Mouse (Mus musculus) forelimb bud, embryonic 11.5 days (tissue): ENCODE data around the gene Prr3.
"Not testable (repeated sequence)": the region's sequence is repeated elsewhere in the genome, so short reads cannot be mapped to it uniquely, and the experiment has no call there.

Experiments used
- DNase-seq: peaks from one replicate; pipeline ENCODE4 v3.0.0-alpha.2; 2012; ENCODE audit warnings: low read depth, low spot score

The Prr3 gene

DNA sequence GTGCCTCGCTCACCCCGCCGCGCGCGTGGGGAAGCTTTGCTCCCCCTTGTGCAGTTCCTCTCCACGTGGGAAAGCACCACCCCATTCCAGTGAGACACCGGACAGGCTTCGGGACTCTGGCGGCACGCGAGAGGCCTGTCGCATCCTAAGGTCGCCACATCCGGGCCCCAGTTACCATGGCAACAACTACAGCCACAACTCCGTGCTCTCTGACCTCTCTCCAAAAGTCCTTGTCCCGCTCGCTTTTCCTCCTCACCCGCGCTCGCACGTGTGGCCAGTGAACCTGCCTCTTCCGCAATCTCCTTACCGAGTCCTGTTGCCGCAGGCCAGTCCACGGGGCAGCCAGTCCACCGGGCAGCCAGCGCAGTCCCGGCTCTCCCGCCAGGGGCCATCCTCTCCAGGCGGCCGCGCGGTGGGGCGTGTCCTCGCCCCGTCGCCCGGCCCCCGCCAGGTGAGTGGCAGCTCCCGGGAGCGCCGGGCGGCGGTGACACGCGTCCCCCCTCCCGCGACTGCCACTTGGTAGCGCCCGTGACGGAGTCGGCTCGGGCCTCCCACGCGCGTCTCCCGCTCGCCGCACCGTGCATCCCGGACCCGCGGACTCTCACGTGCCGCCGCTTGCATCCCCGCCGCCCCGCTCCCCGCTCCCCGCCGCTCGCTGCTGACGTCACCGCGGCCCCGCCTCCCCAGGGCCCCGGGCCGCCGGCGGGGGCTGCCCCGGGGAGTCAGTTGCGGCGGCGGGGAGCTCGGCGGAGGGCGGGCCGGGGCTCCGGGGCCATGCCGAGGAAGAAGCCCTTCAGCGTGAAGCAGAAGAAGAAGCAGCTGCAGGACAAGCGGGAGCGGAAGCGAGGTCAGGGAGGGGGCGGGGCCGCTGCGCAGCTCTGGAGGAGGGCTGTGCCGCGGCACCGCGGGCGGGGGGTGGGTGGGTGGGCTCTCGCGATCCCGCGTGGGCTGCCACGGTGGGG lies at the start of gene Prr3, which contains the start of gene Gnl1:
Gene Prr3, minus strand, starts transcription at position 836 of the 962 bp plus-strand sequence.
Gene Gnl1, plus strand, starts transcription at position 451 of the 962 bp plus-strand sequence.
- peak; percentile 90 for DNase-seq

- no peak for DNase-seq
Measured at GRCm38 (mm10) chr17:36028879-36029619, 49.0 kb upstream of the Prr3 start.

DNA sequence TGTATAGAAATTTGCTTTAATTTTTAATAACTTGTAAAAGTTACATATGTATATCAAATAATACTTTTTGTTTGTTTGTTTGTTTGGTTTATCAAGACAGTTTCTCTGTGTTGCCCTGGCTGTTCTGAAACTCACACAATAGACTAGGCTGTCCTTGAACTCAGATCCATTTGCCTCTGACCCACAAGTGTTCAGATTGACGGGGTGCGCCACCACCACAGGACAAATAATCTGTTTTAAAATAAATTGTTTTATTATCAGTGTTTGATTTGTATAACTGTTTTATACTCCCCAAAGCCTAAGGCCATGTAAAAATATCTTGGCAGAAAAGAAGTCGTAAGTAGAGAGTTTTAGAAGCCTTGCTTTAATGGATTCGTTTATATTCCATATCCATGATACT lies 47.6 kb upstream of the Prr3 start:
- no peak for DNase-seq

DNA sequence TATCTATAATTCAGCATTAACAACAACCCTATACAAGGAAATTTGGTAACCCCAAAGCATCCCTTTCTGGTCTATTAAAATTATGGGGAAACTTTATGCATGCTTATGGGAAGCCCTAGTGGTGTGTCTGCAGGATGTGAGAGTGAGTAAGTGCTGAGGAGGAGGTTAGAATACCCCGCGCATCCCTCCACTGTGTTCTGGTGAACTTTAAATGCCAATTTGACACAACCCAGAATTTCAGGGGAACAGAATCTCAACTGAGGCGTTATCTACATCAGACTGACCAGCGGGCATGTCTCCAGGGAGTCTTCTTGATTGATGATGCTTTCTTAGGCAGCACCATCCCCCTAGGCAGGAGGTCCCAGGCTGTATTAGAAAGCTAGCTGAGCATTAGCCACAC lies 45.9 kb upstream of the Prr3 start:
- DNase-seq = no peak

DNA sequence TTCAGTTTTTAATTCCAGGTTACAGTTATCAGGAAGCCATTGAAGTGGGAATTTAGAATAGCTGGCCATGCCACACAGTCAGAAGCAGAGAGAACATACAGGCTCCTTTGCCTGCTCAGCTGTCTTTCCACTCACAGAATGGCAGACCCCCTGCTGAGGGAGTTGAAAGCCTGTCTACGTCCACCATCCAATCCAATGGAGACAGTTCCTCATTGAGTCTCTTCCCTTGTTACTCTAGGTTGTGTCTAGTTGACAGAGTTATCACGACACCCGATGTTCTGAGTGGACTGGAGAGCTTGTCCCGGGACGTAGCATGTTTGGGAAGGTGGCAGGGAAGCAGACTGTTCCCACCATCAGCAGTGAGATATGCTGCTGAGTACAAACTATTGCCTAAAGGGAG lies 45.2 kb upstream of the Prr3 start:
- DNase-seq = no peak

- no peak for DNase-seq
Measured at GRCm38 (mm10) chr17:36023710-36024654, 43.9 kb upstream of the Prr3 start.

DNA sequence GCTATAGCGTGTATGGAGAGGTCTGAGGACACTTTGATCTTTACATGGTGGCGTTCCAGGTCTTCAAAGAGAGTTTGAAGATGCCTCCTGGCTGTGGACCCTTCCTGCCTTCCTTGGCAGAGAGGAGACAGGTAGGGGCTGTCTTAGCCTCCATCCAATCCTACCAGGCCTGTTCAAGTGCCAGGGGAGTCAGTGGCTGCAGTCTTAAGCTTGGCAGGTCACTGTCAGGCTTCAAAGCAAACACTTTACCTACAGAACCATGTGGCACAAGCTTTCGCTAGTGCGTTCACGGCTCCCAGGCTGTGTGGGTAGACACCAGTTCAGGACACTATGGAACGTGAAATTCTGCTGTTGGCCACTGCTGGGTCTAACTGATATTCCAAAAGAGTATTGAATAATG lies 42.9 kb upstream of the Prr3 start:
- DNase-seq = no peak

DNA sequence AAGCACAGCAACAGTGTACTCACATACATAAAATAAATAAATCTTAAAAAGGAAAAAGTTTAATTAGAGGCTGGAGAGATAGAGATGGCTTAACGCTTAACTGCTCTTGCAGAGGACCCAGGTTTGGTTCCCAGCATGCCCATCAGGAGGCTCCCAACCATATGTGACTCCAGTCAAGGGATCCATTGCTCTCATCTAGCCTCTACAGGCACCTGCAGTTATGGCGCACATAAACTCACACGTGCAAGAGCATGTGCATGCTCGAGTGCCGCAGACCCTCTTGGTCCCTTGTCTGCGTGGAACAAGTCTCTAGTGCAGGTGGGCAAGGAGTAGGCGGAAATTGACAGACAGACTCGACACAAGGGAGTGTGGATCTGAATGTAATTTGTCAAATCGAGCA lies 42.1 kb upstream of the Prr3 start:
- no peak for DNase-seq

GRCm38 (mm10) chr17:36021309-36021708 lies 41.3 kb upstream of the Prr3 start:
- no peak for DNase-seq

DNA sequence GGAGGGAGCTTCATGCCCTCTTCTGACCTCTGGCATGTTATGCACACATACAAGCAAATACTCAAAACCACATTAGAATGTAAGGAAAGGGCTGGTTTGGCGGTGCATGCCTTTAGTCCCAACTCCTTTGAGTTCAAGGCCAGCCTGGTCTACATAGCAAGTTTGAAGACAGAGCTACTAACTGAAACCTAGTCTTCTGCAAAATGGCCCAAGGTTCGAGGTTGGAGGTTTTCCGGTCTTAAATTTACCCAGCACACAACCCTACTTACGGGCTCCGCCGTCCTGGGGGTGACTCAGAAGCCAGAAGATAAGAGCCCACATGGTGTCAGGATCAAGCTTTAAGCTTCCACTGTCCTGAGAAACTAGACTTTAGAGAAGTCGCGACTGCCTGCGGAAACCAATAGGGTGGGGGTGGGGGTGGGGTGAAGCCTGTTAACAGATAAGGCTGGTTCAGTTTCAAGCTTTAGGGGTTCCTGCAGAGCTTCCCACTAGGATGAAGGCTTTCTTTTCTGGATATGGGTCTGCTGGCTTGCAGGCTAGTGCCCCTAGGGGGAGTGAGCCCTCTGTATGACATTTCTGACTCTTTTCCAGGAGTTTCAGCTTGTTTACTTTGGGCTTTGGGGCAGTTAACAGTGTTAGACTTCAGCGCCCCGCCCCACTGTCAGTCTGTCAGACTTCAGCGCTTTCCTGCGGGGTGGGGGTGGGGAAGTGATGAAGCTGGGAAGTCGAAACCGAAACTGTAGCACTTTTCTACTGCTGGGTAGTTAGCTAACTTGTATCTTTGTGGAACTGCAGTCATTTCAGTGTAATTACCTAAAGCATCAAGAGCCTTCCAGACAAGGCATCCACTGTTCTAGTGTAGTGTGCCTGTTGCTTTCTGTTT lies 40.4 kb upstream of the Prr3 start, which contains the start of gene H2-T24:
Gene H2-T24, minus strand, starts transcription at position 370 of the 883 bp plus-strand sequence.
- DNase-seq = no peak

DNA sequence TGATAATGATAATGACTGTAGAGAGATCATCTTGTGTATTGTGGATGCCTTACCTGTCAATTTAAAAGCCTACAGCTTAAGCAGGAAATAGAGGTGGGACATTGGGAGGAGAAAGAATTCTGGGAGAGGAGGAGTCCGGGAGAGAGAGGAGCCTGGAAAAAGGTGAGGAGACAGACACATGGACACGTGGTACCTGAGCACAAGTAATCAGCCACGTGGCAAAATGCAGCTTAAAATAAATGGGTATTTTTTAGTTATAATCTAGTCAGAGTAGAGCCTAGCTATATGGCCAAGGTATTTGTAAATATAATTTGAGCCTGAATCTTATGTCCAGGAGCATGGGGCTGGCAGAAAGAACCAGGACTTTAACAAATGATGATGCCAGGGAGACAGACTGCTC lies 39.5 kb upstream of the Prr3 start:
- no peak for DNase-seq

DNA sequence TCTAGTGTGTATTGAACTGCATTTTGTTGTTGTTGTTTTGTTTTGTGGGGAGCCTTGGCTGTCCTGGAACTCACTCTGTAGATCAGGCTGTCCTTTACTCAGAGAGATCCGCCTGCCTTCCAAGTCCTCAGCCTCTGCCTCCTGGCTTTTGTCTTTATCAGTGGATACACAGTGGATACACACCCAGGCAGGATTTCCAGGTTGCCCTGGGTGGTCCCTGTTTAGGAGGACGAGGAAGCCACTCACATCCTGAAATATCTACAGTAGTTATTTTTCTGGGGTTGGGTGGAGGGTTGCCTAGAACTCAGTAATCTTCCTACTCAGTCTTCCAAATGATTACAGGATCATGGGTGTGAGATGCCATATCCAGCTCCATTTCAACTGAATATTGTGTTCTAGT lies 38.9 kb upstream of the Prr3 start:
- no peak for DNase-seq

DNA sequence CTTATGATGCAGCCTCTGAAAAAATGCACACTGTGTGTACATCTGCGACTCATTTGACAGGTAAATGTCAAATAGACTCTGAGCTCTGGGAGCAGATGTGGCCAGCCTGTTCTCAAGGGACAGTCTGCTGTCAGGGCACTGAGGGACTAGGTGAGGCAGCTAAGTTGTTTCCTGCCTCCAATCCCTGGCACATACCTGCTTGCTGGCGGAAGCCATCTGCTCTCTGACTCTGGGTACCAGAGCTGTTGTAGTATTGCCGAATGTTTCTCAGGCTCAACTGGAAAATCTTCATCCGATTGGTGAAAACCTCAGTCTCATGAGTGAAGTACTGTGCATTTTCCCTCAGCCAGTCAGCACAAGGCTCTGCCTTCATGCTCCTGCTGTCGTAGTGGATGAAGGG lies 37.0 kb upstream of the Prr3 start:
- DNase-seq = no peak

DNA sequence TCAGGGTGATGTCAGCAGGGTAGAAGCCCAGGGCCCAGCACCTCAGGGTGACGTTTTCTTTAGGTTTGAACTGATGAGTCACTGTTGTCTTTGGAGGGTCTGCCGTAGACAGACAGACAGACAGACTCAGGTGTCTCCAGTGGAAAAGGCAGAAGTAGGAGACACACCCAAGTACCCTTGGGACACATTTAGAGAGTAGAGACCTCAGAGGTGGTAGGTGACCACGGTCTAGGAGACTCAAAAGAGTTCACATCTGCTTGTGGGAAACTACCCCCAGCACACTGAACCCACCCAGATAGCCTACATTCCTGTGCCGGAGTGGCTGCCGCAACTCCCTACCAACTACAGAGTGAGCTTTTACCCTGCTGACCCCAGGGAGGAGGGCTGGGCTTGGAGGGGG lies 34.9 kb upstream of the Prr3 start:
- no peak for DNase-seq

- not testable (repeated sequence) for DNase-seq
Measured at GRCm38 (mm10) chr17:36004409-36004808, 24.4 kb upstream of the Prr3 start.

- DNase-seq = no peak
Measured at GRCm38 (mm10) chr17:36003331-36003730, 23.3 kb upstream of the Prr3 start.

GRCm38 (mm10) chr17:36001966-36002365 lies 21.9 kb upstream of the Prr3 start:
- no peak for DNase-seq

GRCm38 (mm10) chr17:36001121-36001897 lies 21.3 kb upstream of the Prr3 start:
- DNase-seq = no peak

- DNase-seq = no peak
Measured at GRCm38 (mm10) chr17:36000349-36000748, 20.3 kb upstream of the Prr3 start.

DNA sequence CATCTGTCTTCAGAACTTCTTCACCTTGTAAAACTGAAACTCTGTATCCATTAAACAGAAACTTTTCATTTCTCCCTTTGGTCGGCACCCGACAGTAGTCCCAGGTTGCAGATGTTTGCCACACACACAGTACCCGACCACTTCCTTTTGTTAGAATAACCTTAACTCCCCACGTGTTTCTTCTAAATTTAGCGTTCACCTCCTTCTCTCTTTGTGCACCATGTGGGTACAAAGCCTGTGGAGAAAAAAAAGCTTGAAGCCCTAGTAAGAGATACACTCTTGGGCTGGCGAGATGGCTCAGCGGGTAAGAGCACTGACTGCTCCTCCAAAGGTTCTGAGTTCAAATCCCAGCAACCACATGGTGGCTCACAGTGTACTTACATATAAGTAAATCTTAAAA lies 19.3 kb upstream of the Prr3 start:
- DNase-seq = no peak
